Mouse (Mus musculus) kidney, adult 9 months (tissue): ENCODE measurements around the gene Pdgfb.

Experiments
- DNase-seq: peaks from one replicate; pipeline ENCODE4 v3.0.0; 2022

The Pdgfb gene

DNA sequence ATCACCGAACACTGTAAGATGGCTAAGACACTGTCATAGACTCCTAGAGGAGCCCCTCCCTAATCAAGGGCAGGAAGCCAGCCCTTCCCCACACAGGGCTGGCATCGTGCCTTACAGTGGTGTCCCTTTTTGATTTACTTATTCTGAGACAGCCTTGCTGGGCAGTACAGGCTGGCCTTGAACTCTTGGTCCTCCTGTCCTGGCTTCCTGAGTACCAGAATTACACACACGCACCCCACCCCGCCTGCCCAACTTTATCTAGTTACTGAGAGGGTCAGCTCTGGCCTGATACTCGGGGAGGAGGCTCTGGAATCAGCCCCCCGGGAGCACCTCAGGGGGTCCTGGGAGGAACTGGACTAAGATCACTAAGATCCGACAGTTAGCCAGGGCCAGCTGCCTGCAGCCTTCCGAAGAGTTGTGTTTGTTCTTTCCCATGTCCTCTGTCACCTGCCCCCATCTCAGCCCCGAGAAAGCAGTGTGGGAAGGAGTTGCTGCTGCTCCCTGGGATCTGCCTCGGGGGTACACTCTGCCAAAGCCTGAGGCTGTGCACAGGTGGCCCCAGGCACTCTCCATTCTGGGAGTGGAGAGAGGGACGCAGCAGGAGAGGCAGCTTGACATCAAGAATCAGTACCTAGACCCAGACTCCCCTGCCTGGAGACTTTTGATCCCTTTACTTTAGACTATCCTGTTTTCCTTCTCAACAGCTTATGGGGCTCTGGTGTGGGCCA lies 62.1 kb downstream of the Pdgfb start:
- peak; percentile 82 for DNase-seq

DNA sequence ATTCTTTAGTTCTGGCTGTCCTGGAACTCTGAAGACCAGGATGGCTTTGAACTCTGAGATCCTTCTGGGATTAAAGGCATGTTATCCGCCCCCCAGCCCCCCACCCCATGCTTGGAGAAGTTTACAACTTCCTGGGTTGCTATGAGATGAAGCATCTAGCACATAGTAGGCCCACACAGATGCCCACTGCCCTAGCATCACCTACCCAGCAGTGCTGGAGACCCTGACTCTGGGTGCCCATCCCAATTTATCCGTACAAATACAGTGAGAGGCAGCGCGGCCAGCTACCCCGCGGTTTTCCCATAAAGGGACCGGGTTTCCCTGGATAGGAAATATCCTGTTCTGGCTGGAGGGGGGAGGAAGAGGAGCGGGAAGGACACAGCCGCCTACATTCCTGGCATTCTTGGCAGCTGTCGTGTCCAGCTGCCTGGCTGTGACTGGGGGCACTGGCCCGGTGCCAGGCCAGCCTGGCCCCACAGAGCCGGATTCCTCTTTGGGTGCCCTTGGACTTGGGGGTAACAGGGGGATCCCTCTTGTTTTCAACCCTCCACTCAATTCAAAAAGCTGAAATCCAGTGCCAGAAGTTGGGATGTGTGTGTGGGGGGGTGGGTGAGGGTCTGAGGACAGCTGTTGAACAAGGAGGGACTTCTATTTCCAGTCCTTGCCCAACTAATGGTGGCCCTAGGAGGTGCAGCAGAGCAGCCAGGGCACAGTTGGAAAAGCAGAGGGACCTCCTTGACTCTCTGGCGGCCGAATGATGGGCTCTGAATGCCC lies 62.9 kb downstream of the Pdgfb start:
- peak; percentile 81 for DNase-seq

DNA sequence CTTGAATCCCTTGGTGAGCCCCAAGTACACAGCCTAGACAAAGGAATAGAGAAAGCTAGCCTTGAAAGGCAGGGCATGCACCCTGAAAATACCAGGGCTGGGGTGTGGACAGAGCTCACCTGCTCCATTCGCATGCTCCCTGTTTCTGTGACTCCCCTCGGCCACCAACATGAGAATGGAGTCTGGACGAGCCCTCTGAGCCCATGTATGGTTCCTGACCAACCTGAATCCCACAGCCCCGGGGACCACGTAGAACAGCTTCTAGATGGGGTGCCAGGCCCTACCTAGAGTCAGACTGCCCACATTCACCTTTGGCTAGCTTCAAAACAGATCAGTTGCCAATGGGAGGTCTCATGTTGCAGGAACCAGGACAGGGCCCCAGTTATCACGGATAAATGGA lies 63.6 kb downstream of the Pdgfb start:
- DNase-seq = no peak

DNA sequence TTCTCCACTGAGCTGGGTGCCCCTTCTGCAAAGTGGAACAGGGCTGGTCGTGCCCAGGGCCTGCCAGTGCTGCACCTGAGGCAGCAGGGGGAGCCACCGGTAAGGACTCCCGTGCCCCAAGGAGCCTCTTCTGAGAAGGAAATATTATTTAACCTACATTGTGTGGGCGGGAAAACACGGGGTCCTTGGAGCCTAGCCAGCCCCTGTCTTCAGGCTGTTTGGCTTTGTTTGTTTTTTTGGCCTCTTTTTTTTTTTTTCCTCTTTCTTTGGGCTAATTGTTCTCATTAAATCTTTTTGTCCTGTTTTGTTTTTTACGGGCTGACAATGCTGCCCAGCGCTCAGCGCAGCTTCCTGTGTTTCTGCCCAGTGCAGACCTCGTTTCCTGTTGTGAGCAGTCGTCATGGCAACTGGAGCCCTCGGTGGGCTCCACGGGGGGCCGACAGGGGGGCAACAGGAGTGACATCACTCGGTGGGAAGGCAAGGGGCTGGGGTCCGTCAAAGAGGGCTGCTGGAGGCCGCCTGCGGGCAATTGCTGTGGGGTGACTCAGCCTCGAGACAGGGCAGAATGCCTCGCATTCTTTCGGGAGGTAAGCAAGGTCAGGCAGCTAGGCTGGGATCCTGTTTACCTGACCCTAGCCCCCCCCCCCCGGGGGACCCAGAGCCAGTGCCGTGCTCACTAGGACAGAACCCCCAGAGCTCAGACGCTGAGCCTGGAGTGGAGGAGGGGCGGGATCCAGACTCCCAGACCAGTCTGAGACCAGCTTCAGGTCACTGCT lies 64.3 kb downstream of the Pdgfb start:
- DNase-seq = peak; percentile 77

GRCm38 (mm10) chr15:79947681-79948080 lies 67.1 kb downstream of the Pdgfb start:
- no peak for DNase-seq

- no peak for DNase-seq
Observed at GRCm38 (mm10) chr15:79946790-79947189, 68.0 kb downstream of the Pdgfb start.

GRCm38 (mm10) chr15:79946022-79946421 lies 68.8 kb downstream of the Pdgfb start:
- DNase-seq = peak; percentile 94
